Mouse (Mus musculus) c-Kit-positive CD71-negative TER-119-negative erythroid progenitor cells, embryonic 14.5 days (primary cell): ENCODE data around the gene Wfdc11.
"Not testable (repeated sequence)": the region's sequence is repeated elsewhere in the genome, so short reads cannot be mapped to it uniquely, and the experiment has no call there.

Source experiments
- DNase-seq: peaks from one replicate; pipeline ENCODE4 v3.0.0-alpha.2; 2013; ENCODE audit warnings: low read depth

Wfdc11 gene

GRCm38 (mm10) chr2:164673987-164674386 is at the start of gene Wfdc11:
Gene Wfdc11, minus strand, starts transcription at chr2:164674087.
- no peak for DNase-seq

GRCm38 (mm10) chr2:164723276-164723675 is 49.4 kb upstream of the Wfdc11 start:
- DNase-seq: no peak

- not testable (repeated sequence) for DNase-seq
Measured at GRCm38 (mm10) chr2:164716194-164716786, 42.4 kb upstream of the Wfdc11 start.

GRCm38 (mm10) chr2:164715005-164715404 is 41.1 kb upstream of the Wfdc11 start, which contains the start of gene Spint5:
Gene Spint5, plus strand, starts transcription at chr2:164715305.
- DNase-seq: no peak

GRCm38 (mm10) chr2:164705991-164706390 is 32.1 kb upstream of the Wfdc11 start:
- DNase-seq: no peak

- no peak for DNase-seq
Measured at GRCm38 (mm10) chr2:164705328-164705727, 31.4 kb upstream of the Wfdc11 start.

GRCm38 (mm10) chr2:164704235-164704634 is 30.3 kb upstream of the Wfdc11 start:
- no peak for DNase-seq

- no peak for DNase-seq
Measured at GRCm38 (mm10) chr2:164701761-164702160, 27.9 kb upstream of the Wfdc11 start.

GRCm38 (mm10) chr2:164700959-164701358 is 27.1 kb upstream of the Wfdc11 start:
- DNase-seq: no peak

GRCm38 (mm10) chr2:164698201-164698600 is 24.3 kb upstream of the Wfdc11 start, which contains the start of gene Spint4:
Gene Spint4, plus strand, starts transcription at chr2:164698501.
- DNase-seq: no peak

GRCm38 (mm10) chr2:164684807-164685206 is 10.9 kb upstream of the Wfdc11 start, which contains the start of gene Wfdc13:
Gene Wfdc13, plus strand, starts transcription at chr2:164685107.
- DNase-seq: no peak

GRCm38 (mm10) chr2:164679906-164680305 is 6.0 kb upstream of the Wfdc11 start:
- peak; percentile 18 for DNase-seq

GRCm38 (mm10) chr2:164678848-164679625 is 5.2 kb upstream of the Wfdc11 start:
- peak; percentile 57 for DNase-seq

GRCm38 (mm10) chr2:164676916-164677685 is 3.2 kb upstream of the Wfdc11 start:
- no peak for DNase-seq

- no peak for DNase-seq
Measured at GRCm38 (mm10) chr2:164676103-164676502, 2.2 kb upstream of the Wfdc11 start.

GRCm38 (mm10) chr2:164670938-164671337 is 2.9 kb downstream of the Wfdc11 start:
- DNase-seq: no peak

GRCm38 (mm10) chr2:164670261-164670660 is 3.6 kb downstream of the Wfdc11 start:
- DNase-seq: no peak

GRCm38 (mm10) chr2:164664851-164665250 is 9.0 kb downstream of the Wfdc11 start:
- DNase-seq: no peak

GRCm38 (mm10) chr2:164656483-164656882 is 17.4 kb downstream of the Wfdc11 start, which contains the start of gene Wfdc9:
Gene Wfdc9, minus strand, starts transcription at chr2:164656583.
- no peak for DNase-seq

GRCm38 (mm10) chr2:164655858-164656257 is 18.0 kb downstream of the Wfdc11 start, which contains the start of gene Wfdc10:
Gene Wfdc10, plus strand, starts transcription at chr2:164656046.
- peak; percentile 53 for DNase-seq

GRCm38 (mm10) chr2:164641881-164642673 is 31.8 kb downstream of the Wfdc11 start:
- DNase-seq: no peak
